Mouse (Mus musculus): ENCODE results near the gene Rdx. TPM values are rescaled to one million over a fixed set of nuclear protein-coding genes. Genes with fewer than 3 reads are reported as not detected.

The Rdx gene
- total and polyA plus RNA-seq, 2 experiments from 2014 or later = 57.1 to 96.2 TPM

- H3K4me3 ChIP-seq (ENCODE audit: low read length) = no peak overlapping the region
- no peak for ATAC-seq
- no peak overlapping the region for H3K4me2 ChIP-seq (ENCODE audit: low read depth, low read length)
- whole genome bisulfite sequencing = 68% methylated on average over 5 of the region's 5 CpGs
- no peak for DNase-seq (ENCODE audit: low spot score)
- no peaks in the 10 kb centered on the region for H3K9me3 ChIP-seq (ENCODE audit: low read length)
- H3K9ac ChIP-seq (replicated peaks; ENCODE audit: low read length) = no peak overlapping the region
- no peaks in the 10 kb centered on the region for H3K36me3 ChIP-seq (ENCODE audit: insufficient read depth, low read length)
- no peak for TF ChIP-seq CTCF (IDR thresholded peaks at IDR 0.05; ENCODE audit: low read depth)
- H3K27ac ChIP-seq = no peak overlapping the region
- H3K27me3 ChIP-seq (ENCODE audit: insufficient read depth, low read length) = no peaks in the 10 kb centered on the region
- no peaks in the 10 kb centered on the region for H3K4me1 ChIP-seq (ENCODE audit: insufficient read depth, low read length)
These were observed 33.0 kb upstream of the Rdx start for GRCm38 (mm10) chr9:52013900-52014455.

GRCm38 (mm10) chr9:52017091-52017490 is 29.9 kb upstream of the Rdx start:
- no peak overlapping the region for H3K4me3 ChIP-seq (ENCODE audit: low read length)
- no peaks in the 10 kb centered on the region for H3K36me3 ChIP-seq (ENCODE audit: insufficient read depth, low read length)
- TF ChIP-seq CTCF (IDR thresholded peaks at IDR 0.05; ENCODE audit: low read depth) = no peak
- H3K9me3 ChIP-seq (ENCODE audit: low read length) = no peaks in the 10 kb centered on the region
- no peak overlapping the region for H3K9ac ChIP-seq (replicated peaks; ENCODE audit: low read length)
- no peaks in the 10 kb centered on the region for H3K4me1 ChIP-seq (ENCODE audit: insufficient read depth, low read length)
- WGBS = 83% methylated on average over 3 of the region's 3 CpGs
- DNase-seq (ENCODE audit: low spot score) = no peak
- H3K27ac ChIP-seq = no peak overlapping the region
- ATAC-seq = no peak
- no peaks in the 10 kb centered on the region for H3K27me3 ChIP-seq (ENCODE audit: insufficient read depth, low read length)
- no peak overlapping the region for H3K4me2 ChIP-seq (ENCODE audit: low read depth, low read length)

- H3K9me3 ChIP-seq (ENCODE audit: low read length) = no peaks in the 10 kb centered on the region
- H3K4me3 ChIP-seq (ENCODE audit: low read length) = no peak overlapping the region
- 79% methylated on average over 2 of the region's 2 CpGs for WGBS
- no peak overlapping the region for H3K4me2 ChIP-seq (ENCODE audit: low read depth, low read length)
- TF ChIP-seq CTCF (IDR thresholded peaks at IDR 0.05; ENCODE audit: low read depth) = no peak
- no peaks in the 10 kb centered on the region for H3K27me3 ChIP-seq (ENCODE audit: insufficient read depth, low read length)
- H3K4me1 ChIP-seq (ENCODE audit: insufficient read depth, low read length) = no peaks in the 10 kb centered on the region
- H3K27ac ChIP-seq = no peak overlapping the region
- no peak overlapping the region for H3K9ac ChIP-seq (replicated peaks; ENCODE audit: low read length)
- no peak for ATAC-seq
- no peaks in the 10 kb centered on the region for H3K36me3 ChIP-seq (ENCODE audit: insufficient read depth, low read length)
- DNase-seq (ENCODE audit: low spot score) = no peak
These were observed 29.1 kb upstream of the Rdx start for GRCm38 (mm10) chr9:52017824-52018223.

- H3K4me2 ChIP-seq (ENCODE audit: low read depth, low read length) = no peak overlapping the region
- no peaks in the 10 kb centered on the region for H3K27me3 ChIP-seq (ENCODE audit: insufficient read depth, low read length)
- no peaks in the 10 kb centered on the region for H3K36me3 ChIP-seq (ENCODE audit: insufficient read depth, low read length)
- no peak overlapping the region for H3K9ac ChIP-seq (replicated peaks; ENCODE audit: low read length)
- H3K27ac ChIP-seq = no peak overlapping the region
- ATAC-seq (no peak), DNase-seq (ENCODE audit: low spot score) (no peak)
- H3K4me1 ChIP-seq (ENCODE audit: insufficient read depth, low read length) = no peaks in the 10 kb centered on the region
- H3K9me3 ChIP-seq (ENCODE audit: low read length) = no peaks in the 10 kb centered on the region
- no peak overlapping the region for H3K4me3 ChIP-seq (ENCODE audit: low read length)
- TF ChIP-seq CTCF (IDR thresholded peaks at IDR 0.05; ENCODE audit: low read depth) = no peak
- whole genome bisulfite sequencing = 92% methylated on average over 1 of the region's 1 CpGs
These were observed 28.5 kb upstream of the Rdx start for GRCm38 (mm10) chr9:52018505-52018904.

- Histone ChIP-seq H3K36me3 (ENCODE audit: insufficient read depth, low read length) (no peaks in the 10 kb centered on the region), H3K27ac (no peak overlapping the region), H3K9me3 (ENCODE audit: low read length) (no peaks in the 10 kb centered on the region), H3K9ac (replicated peaks; ENCODE audit: low read length) (no peak overlapping the region), H3K4me2 (ENCODE audit: low read depth, low read length) (no peak overlapping the region), H3K4me1 (ENCODE audit: insufficient read depth, low read length) (no peaks in the 10 kb centered on the region), H3K27me3 (ENCODE audit: insufficient read depth, low read length) (no peaks in the 10 kb centered on the region), H3K4me3 (ENCODE audit: low read length) (no peak overlapping the region)
- DNase-seq (ENCODE audit: low spot score) = no peak
- ATAC-seq = no peak
- WGBS = 37% methylated on average over 5 of the region's 5 CpGs
- TF ChIP-seq CTCF (IDR thresholded peaks at IDR 0.05; ENCODE audit: low read depth) = no peak
These were observed 19.5 kb upstream of the Rdx start for GRCm38 (mm10) chr9:52027257-52028020.

GRCm38 (mm10) chr9:52028521-52029405 is 18.2 kb upstream of the Rdx start:
- ATAC-seq (no peak), DNase-seq (ENCODE audit: low spot score) (peak; percentile 39)
- no peak overlapping the region for H3K27ac ChIP-seq
- no peak overlapping the region for H3K4me3 ChIP-seq (ENCODE audit: low read length)
- TF ChIP-seq CTCF (IDR thresholded peaks at IDR 0.05; ENCODE audit: low read depth) = no peak
- H3K27me3 ChIP-seq (ENCODE audit: insufficient read depth, low read length) = no peaks in the 10 kb centered on the region
- H3K36me3 ChIP-seq (ENCODE audit: insufficient read depth, low read length) = no peaks in the 10 kb centered on the region
- H3K4me1 ChIP-seq (ENCODE audit: insufficient read depth, low read length) = no peaks in the 10 kb centered on the region
- no peak overlapping the region for H3K9ac ChIP-seq (replicated peaks; ENCODE audit: low read length)
- H3K4me2 ChIP-seq (ENCODE audit: low read depth, low read length) = no peak overlapping the region
- H3K9me3 ChIP-seq (ENCODE audit: low read length) = no peaks in the 10 kb centered on the region
- WGBS = 39% methylated on average over 9 of the region's 9 CpGs

All from hindbrain, postnatal 0 days (tissue).